Mouse (Mus musculus) leukemia stem cell, adult 10-12 weeks (primary cell): Measurements from ENCODE around the gene Snd1. TPM values are rescaled to one million over a fixed set of nuclear protein-coding genes. Genes with fewer than 3 reads are reported as not detected.

ENCODE experiments used
- polyA plus RNA-seq: library from polyadenylated mRNA; stranded (reverse); fragments of >175 nt; gene quantifications from 2 replicates; pipeline ENCODE4 v1.2.3, GENCODE M21; 2012; ENCODE audit warnings: low replicate concordance

Gene Snd1
- polyA plus RNA-seq: 51.0 and 110 TPM in 2 replicates

GRCm38 (mm10) chr6:28474839-28475238 is at the start of gene Snd1:
Snd1 (plus strand) TSS chr6:28475139.

GRCm38 (mm10) chr6:28427096-28427839 is 47.7 kb upstream of the Snd1 start, which contains the start of gene Fscn3:
Fscn3 (plus strand) TSS chr6:28427789.

GRCm38 (mm10) chr6:28428290-28428689 is 46.6 kb upstream of the Snd1 start, which contains the start of gene Gcc1:
Gcc1 (minus strand) TSS chr6:28428390.

GRCm38 (mm10) chr6:28449253-28449652 is 25.7 kb upstream of the Snd1 start, which contains the start of gene Pax4:
Pax4 (minus strand) TSS chr6:28449353.

GRCm38 (mm10) chr6:28831011-28831853 is 356.3 kb downstream of the Snd1 start, which contains the start of gene Lrrc4:
Lrrc4 (minus strand) TSS chr6:28831747.

Other genes with a start within 250 kb of the Snd1 start
- 63.5 and 107 TPM in 2 replicates for gene Zfp800, start 77.1 kb upstream of the Snd1 start, polyA plus RNA-seq
- 2,524 and 4,682 TPM in 2 replicates for gene Arf5, start 51.6 kb upstream of the Snd1 start, polyA plus RNA-seq
- gene Fscn3, start 47.4 kb upstream of the Snd1 start, polyA plus RNA-seq: not detected in 2 replicates
- gene Gcc1, start 46.7 kb upstream of the Snd1 start, polyA plus RNA-seq: 11.0 and 12.7 TPM in 2 replicates
- not detected in 2 replicates for gene Pax4, start 25.8 kb upstream of the Snd1 start, polyA plus RNA-seq